Mouse (Mus musculus): ENCODE data around the gene Dhx38.
A peak's percentile ranks its signal among the peaks of the same experiment; 100 is the strongest.

Dhx38 gene

DNA sequence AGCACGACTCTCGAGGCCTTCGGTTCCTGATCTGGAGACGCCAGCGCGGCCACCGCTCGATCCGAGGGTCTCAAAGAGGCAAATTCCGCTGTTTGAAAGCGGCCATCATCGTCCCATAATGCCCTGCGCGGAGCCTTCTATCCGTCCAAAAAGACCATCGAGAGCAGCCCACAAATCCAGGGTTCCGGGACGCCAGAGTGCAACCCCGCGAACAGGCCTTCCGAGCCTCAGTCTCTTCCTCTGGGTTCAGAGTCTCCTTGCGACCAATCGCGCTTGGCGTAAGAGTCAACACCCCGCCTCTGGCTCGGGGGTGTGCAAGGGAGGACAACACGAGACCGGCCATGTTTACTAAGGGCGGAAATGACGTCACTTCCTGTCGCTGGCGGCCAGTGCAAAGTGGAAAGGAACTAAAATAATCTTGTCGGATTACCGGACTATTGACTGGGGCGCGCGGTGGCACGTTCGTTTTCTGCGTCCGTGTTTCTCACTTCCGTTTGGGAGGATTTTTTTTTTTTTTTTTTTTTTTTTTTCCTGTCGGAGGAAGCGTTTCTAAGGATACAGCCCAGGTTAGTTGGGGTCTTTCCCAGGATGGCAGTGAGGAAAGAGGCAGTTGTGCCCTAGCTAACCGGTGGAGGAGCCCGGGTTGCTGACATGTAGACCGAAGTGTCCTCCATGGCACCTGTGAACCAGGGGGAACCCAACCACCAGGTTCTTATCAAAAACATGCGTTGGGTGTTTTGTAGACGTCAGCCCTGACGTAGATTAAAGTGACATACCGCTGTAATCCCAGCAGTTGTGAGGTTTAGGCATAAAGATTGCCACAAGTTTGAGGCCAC, at the start of gene Dhx38, which contains the start of gene Txnl4b:
Gene Dhx38 (minus strand): TSS at position 364 of the 836 bp plus-strand sequence.
Gene Txnl4b (plus strand): TSS at position 395 of the 836 bp plus-strand sequence.
- peak; percentile 100 for DNase-seq (ENCODE audit: low read depth, low spot score)

DNA sequence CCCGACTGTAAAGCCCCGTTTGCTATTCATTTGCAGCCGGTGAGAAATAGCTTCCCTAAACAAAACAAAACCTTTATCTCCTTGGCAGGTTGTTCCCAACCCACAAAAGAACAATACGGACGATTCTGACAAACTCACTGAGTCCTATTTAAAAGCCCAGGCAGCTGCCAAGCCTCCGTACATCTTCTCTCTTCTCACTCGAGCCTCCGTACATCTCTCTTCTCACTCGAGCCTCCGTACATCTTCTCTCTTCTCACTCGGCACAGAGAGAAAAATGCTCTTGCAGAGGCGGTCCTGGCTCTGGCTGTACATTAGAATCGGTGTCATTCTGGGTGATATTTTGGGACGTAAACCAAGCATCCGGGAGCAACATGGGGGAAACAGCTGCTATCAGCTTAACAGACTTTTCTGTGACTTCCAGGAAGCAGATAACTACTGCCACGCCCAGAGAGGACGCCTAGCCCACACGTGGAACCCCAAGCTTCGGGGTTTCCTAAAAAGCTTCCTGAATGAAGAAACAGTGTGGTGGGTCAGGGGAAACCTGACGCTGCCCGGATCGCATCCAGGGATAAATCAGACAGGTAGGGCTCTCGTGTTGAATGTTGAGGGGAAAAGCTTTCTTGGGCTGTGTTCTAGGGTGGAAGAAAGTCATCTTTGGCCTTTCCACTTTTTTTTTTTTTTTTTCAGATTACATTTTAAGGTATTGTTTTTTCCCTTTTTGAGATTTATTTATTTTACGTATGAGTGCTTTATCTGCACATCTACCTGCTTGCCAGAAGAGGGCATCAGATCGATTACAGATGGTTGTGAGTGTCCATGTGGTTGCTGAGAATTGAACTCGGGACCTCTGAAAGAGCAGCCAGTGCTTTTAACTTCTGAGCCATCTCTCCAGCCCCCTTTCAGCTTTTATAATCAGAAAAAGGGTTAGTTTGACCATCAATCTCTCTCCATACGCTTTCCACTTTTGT, 48.9 kb upstream of the Dhx38 start, which contains the start of gene Pkd1l3:
Gene Pkd1l3 (plus strand): TSS at position 275 of the 968 bp plus-strand sequence.
- DNase-seq (ENCODE audit: low read depth, low spot score), result peak; percentile 53

DNA sequence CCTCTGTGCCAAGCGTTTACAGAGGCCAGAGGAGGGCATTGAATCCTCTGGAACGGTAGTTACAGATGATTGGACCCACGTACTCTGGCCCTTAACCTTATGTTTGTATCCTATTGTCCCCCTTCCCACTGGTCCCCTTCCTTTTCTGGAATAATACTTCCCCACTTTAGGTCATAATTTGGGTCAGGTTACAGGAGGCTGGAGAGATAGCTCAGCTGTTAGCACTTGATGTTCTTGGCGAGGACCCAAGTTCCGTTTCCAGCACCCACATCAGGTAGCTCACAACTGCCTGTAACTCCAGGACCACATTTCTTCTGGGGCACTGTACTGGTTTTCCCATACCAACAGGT, 43.5 kb upstream of the Dhx38 start:
- peak; percentile 27 for DNase-seq (ENCODE audit: low read depth, low spot score)

DNA sequence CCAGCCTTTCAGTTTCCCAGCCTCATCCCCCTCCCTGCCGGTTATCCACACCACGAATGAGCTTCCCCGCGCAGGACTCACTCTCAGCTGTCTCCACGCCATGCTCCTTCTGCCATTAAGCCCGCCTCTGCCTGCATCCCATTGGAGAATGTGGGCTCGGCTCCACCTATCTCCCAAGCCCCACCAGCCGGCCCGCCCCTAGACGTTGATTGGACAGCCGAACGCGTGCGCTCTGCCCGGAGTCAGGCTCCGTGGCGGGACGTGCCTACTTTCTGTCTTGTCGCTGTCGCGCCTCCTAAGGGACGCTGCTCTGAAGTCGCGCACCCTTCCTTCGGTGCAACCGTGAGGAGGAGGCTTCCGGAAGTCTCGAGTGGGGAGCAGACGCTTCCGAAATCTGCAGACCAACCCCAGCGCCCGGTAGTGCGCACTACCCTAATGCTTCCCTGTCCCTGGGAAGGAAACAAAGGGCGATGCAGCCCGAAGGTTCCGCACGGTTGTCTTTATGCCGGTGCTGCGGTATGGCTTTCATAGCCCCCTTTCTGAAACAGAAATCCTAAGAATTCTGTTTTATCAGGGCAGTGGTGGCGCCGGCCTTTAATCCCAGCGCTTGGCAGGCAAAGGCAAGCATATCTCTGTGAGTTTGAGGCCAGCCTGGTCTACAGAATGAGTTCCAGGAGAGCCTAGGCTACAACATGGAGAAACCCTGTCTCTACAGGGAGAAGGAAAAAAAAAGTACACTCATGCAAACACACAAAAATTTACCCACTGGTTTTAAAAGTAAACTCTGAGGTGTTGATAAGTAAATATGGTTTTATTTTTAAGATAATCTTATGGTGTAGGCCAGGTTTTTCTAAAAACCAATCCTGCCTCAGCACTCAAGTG, 42.9 kb upstream of the Dhx38 start, which contains the start of gene Dhodh:
Gene Dhodh (minus strand): TSS at position 403 of the 882 bp plus-strand sequence.
- peak; percentile 99 for DNase-seq (ENCODE audit: low read depth, low spot score)

DNA sequence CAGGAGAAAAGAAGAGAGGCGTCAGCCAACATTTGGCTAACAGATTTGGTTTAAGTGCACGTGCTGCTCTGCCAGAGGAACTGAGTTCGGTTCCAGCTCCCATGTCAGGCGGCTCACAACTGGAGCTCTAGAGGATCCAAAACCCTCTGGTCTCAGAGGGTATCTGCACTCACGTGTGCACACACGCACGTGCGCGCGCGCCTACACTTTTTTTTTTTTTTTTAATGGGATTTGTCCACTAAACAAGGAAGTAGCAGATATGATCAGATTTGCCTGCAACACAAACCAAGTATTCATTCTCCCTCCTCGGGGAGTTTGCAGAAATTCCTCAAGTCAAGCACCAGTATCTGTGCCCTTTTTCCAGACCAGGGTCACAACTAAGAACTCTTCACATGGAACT, 42.0 kb upstream of the Dhx38 start:
- peak; percentile 60 for DNase-seq (ENCODE audit: low read depth, low spot score)

DNA sequence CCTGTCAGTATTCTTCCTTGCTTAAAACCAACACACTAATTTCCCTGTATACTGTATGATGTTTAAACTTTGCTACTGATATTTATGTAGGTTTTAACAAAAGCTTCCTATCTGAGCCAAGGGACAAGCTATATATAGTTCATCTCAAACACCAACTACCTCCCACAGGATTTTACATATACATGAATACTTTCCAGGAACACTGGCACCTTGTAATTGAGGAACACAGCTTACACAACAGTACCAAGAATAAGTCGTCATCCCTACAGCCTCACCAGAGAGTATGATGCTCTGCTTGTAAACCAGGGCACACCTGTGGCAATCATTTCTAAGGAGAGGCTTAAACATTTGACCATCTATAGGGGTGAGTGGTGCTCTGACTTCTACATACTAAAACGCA, 41.1 kb upstream of the Dhx38 start:
- no peak for DNase-seq (ENCODE audit: low read depth, low spot score)

DNA sequence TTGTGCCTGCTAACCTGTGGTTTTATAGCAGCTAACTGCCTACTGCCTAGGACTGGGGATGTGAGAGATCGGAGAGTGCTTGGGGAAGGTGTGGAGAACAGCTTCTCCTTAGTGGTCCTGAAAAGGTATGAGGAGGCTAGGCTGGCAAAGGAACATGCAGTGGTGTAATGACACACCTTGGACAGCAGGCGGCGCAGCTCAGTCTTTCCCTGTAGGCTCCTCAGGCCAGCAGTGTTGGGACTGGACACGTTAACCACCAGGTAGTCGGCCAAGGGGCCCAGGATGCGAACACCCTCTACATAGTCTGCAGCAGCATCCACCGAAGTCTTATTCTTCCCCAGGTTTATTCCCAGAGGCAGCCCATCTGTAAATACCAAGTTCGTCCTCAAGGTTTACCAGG, 30.2 kb upstream of the Dhx38 start:
- DNase-seq (ENCODE audit: low read depth, low spot score), result peak; percentile 73

DNA sequence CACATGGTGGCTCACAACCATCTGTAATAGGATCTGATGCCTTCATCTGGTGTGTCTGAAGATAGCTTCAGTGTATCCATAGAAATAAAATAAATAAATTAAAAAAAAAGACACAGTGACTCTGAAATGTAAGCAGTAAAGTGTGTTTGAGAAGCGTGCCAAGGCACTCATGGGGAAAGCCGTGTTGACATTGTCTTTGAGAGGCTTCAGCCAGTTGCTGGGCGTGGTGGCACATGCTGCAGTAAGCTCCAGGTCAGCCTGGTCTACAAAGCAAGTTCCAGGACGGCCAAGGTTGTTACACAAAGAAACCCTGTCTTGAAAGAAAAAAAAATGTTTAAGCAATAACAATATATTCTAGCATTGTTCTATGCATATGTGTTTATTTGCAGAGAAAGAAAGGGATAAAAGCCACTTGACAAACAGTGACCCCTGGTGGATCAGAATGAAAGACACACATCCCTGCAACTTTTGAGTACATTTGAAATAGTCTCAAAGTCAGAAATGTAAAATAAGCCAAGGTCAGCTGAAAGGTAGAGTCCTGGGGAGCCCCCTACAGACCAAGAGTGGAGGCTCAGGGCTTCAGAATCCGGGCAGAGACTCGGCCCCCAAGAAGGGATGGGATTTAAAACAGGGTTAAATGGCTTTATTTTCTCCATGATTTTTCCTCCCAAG, 27.6 kb upstream of the Dhx38 start:
- peak; percentile 73 for DNase-seq (ENCODE audit: low read depth, low spot score)

DNA sequence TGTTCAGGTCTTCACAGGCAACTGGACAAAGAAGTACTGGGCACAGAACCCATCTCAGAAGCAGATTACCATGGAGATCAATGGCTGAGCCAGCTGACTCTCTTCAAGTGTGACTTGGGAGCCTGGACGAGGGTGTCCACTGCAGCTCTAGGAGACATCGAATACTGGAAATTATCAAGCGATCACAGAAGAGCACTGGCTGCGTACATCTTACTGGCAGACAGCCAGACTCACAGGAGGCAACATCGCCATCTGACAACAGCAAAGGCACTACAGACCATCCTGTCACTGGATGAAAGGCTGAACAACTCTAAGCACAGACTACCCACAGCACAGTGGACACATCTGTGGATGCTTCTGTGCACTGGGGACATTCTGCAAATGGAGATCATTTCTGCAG, 26.5 kb upstream of the Dhx38 start:
- no peak for DNase-seq (ENCODE audit: low read depth, low spot score)

DNA sequence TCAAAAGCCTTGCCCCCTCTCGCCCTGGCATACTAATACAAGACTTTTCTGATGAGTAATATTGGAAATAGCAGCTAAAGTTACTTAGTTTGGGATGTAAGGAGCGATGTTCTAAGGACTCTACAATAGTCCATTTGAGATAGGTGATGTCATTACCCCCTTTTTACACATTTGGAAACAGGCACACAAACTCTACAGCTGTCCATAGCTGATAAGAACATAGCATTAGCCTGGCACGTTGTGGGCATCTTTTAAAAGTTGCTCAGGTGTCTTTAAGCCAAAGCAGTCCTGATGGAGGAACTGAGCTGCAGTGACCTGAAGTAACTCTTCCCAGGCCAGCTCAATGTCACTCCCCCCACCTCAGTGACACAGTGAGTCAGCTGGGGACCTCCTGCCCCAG, 25.7 kb upstream of the Dhx38 start:
- no peak for DNase-seq (ENCODE audit: low read depth, low spot score)

DNA sequence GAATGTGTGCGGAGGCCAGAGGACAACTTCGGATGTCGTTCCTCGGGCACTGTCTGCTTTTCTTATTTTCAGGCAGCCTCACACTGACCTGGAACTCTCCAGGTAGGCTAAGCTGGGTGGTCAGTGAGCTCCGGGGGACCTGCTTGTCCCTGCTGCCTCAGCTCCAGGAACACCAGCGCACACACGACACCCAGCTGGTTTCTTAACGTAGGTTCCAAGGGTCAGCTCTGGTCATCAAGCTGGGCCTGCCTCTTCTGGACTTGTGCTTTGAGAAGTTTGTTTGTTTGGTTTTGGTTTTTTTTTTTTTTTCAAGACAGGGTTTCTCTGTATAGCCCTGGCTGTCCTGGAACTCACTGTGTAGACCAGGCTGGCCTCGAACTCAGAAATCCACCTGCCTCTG, 25.2 kb upstream of the Dhx38 start:
- no peak for DNase-seq (ENCODE audit: low read depth, low spot score)

DNA sequence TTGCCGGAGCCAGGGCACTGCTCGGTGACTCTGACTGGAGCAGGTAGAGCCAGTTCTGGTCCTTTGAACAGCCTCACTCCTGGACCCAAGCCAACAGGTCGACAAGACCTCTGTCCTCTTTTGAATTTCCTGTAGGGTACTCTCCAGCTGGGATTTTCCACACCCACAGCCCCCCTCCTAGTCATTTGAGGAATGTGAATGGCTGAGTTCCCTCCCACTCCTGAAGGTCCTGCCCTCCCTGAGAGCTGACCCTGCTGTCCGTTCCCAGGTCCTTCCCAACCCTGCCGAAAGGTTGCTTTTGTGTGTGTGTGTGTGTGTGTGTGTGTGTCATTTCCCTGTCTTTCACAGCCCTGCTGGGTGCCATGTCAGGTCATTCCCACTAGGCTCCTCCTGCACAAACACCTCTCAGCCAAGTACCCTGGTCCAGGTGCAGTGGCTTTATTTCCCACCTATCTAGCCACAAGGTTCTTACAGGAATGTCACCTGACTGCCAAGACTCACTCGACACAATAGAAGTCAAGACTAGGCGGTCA, 21.4 kb upstream of the Dhx38 start:
- DNase-seq (ENCODE audit: low read depth, low spot score), result no peak

DNA sequence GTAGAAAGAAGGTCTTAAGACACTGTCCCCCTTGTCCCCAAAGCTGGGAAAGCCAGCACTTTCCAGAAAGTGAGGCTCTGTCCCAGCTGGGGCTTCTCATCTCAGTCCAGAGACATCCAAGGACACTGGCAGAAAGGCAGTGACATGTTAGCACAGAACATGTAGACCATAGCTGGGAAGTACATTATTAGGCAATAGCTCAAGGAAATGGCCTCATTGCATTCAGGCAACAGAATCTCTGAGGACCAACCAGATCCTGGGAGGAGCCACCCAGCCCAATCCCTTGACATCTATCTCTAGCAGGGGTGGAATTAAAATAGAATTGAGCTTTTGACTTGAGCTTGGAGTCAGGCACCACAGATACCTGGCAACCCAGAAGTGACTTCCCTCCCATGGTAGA, 20.0 kb upstream of the Dhx38 start:
- no peak for DNase-seq (ENCODE audit: low read depth, low spot score)

DNA sequence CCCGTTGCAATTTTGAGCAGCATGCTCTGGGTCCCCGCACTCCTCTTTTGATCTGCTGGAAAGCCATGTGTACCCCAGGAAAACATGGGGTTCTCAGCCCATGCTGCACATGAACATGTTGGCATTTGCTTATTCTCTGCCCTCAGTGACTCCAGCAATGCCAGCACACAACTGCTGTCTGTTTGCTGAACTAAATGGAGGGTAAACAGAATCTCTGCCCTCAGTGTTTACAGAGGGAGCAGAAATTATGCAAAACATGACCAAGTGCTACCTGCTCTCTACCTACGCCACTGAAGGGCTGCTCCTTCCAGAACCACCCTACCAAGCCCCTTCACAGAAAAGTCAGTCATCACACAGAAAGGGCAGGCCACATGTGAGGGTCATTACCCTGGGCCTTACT, 19.2 kb upstream of the Dhx38 start:
- DNase-seq (ENCODE audit: low read depth, low spot score), result no peak

DNA sequence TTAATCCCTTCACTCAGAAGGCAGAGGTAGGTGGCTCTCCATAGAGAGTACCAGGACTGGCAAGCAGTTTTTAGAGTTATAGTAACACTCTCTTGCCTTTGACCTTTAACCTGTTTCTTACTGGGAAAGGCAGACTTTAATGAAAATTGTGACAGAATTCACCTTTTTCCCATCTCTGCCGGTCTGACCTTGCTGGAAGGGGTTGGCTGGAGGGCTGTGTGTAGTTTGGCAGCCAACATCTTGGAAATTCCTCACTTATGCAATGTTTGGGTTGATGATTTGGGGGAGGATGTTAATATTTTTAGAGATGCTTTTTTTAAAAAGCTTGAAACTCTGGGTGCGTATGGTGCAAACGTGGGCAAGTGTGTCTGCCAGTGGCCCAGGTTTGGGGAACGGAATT, 18.6 kb upstream of the Dhx38 start:
- no peak for DNase-seq (ENCODE audit: low read depth, low spot score)

DNA sequence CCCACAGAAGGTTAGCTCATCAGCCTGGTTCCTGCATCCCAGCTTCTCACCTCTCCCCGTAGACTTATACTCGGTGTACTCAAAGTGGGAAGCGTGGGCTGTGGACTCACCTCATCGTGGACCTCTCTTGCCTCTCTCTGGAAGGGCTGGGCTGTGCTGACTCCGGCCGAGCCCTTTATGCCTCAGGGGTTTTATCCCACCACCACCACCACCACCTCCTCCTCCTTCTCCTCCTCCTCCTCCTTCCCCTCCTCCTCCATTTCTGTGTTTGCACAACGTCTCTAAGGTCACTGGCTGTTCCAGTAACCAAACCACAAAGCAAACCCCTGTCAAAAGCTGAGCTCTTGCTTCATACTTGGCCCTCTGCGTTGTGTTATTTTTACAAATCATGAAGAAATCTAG, 13.2 kb upstream of the Dhx38 start, which contains the start of gene Hp:
Gene Hp (minus strand): TSS at position 273 of the 402 bp plus-strand sequence.
- DNase-seq (ENCODE audit: low read depth, low spot score), result no peak

DNA sequence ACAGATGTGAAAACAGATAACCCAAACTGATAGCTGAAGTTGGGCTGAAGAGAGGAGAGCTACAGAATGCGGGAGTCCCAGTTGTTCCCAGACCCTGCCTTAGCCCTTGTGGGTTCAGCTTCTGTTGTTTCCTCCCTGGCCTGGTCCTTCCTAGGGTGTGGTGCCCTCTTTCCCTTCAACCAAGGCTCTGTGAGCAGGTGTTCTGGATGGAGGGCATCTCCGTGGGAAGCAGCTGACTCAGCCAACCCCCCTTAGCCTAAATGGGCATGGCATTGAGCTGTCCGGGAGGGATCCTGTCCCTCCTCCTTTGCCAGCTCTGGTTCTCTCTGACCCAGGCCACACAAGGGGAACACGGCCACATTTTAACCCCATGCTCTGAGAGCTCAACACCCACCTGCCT, 10.7 kb upstream of the Dhx38 start:
- no peak for DNase-seq (ENCODE audit: low read depth, low spot score)

DNA sequence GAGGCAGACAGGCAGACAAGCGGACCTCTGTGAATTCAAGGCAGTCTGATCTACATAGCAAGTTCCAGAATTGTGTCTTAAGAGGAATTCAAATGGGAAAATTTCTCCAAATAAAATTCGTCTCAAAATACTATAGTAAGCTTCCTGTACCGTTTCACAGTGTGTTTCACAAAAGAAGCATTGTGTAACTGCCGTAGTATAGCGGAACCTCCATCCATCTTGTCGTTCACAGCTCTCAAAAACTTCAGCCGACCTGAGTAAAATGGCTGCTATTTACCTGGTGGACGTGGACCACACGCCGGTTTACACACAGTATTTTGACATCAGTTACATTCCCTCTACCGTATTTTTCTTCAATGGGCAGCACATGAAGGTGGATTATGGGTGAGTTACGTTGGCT, 5.5 kb upstream of the Dhx38 start:
- no peak for DNase-seq (ENCODE audit: low read depth, low spot score)

DNA sequence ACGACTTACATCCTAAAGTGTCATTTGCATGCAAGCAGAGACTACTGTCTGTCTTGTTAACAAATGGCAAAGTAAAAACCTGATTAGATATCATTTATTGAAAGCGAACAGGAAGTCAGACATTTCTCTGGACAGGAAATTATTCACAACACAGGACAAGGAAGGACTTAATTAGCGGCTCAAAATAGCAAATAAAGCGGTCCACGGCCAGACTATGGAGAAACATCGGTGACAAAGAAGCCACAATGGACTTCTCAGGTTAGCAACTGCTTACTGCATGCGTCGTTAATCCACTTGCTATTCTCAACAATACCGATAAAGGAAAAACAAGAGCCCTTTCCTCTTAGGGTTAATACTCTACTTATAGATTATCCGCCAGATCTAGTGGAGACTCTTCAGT, 895 bp downstream of the Dhx38 start:
- DNase-seq (ENCODE audit: low read depth, low spot score), result no peak

DNA sequence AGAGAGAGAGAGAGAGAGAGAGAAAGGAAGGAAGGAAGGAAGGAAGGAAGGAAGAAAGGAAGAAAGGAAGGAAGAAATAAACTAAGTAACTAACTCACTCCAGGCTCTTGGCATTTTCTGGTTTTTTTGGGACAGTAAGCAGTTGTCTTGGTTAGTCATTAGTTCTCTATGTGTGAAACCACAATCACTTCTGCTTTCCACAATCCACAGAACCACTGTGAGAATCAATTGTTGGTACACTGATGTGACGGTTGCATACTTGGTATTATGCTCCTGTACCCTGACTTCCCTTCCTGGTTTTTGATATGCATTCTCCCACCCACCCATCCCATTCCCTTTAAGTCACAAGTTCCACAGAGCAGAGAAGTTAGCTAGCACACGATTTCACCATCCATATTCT, 1.8 kb downstream of the Dhx38 start:
- DNase-seq (ENCODE audit: low read depth, low spot score), result no peak
